Mouse (Mus musculus): ENCODE results near the gene Ncor2.

- TF ChIP-seq CTCF (IDR thresholded peaks at IDR 0.05; ENCODE audit: low read depth, low read length), result no peak
- TF ChIP-seq POLR2A (IDR thresholded peaks at IDR 0.05; ENCODE audit: borderline replicate concordance, low read depth, low read length), result no peak
These were observed 192.4 kb downstream of the Ncor2 start for GRCm38 (mm10) chr5:124986656-124987055.
